Mouse (Mus musculus) heart, embryonic 11.5 days (tissue): ENCODE data around the gene Vps13d. TPM values are rescaled to one million over a fixed set of nuclear protein-coding genes. Genes with fewer than 3 reads are reported as not detected.
A peak's percentile ranks its signal among the peaks of the same experiment; 100 is the strongest.

Experiments
- ATAC-seq: fragments of 200-750 bp; cut with Nextera tagmentation; replicated peaks from 2 replicates; pipeline ENCODE4 v1.8.0; 2017; ENCODE audit warnings: moderate library complexity; ENCODE audit not compliant: insufficient number of reproducible peaks, low FRiP score, low TSS enrichment
- H3K27ac ChIP-seq: fragments of 300-500 bp; sonication (generic); 2 replicates; pipeline ENCODE4 v1.5.1; 2014; ENCODE audit warnings: mild to moderate bottlenecking, low read depth, low read length
- H3K27me3 ChIP-seq: fragments of 300-500 bp; sonication (generic); 2 replicates; pipeline ENCODE4 v1.6.1; 2014; ENCODE audit warnings: mild to moderate bottlenecking, low read length, mixed read lengths; ENCODE audit not compliant: control insufficient read depth, insufficient read depth
- H3K36me3 ChIP-seq: fragments of 300-500 bp; sonication (generic); 2 replicates; pipeline ENCODE4 v1.6.1; 2014; ENCODE audit warnings: mild to moderate bottlenecking, low read length, moderate library complexity, mixed read lengths; ENCODE audit not compliant: control insufficient read depth, insufficient read depth
- H3K4me1 ChIP-seq: fragments of 300-500 bp; sonication (generic); 2 replicates; pipeline ENCODE4 v1.6.1; 2014; ENCODE audit warnings: low read length; ENCODE audit not compliant: control insufficient read depth, insufficient read depth
- H3K4me2 ChIP-seq: fragments of 300-500 bp; sonication (generic); 2 replicates; pipeline ENCODE4 v1.6.1; 2014; ENCODE audit warnings: mild to moderate bottlenecking, moderate library complexity
- H3K4me3 ChIP-seq: fragments of 300-500 bp; sonication (generic); 2 replicates; pipeline ENCODE4 v1.5.1; 2014; ENCODE audit warnings: low read depth, low read length
- H3K9ac ChIP-seq: fragments of 300-500 bp; sonication (generic); 2 replicates; pipeline ENCODE4 v1.6.1; 2014; ENCODE audit warnings: mild to moderate bottlenecking, low read depth, low read length, moderate library complexity
- H3K9me3 ChIP-seq: fragments of 300-500 bp; sonication (generic); replicated peaks from 2 replicates; pipeline ENCODE4 v1.6.1; 2016; ENCODE audit warnings: low read length; ENCODE audit not compliant: control insufficient read depth
- WGBS: fragments of 180-500 bp; shearing (Covaris S2); extraction: QIAGEN DNeasy Blood & Tissue Kit; methylation state at CpG from one replicate; pipeline ENCODE4 v1.1.7; 2014; ENCODE audit not compliant: insufficient replicate concordance; 5-methylcytosine and 5-hydroxymethylcytosine counted together
- polyA plus RNA-seq: library from polyadenylated mRNA; unstranded; fragments of >200 nt; fragmentation: Nextera tagmentation; extraction: Ambion mirVana; gene quantifications from 2 replicates; pipeline ENCODE4 v1.2.1, GENCODE M21; 2014

The Vps13d gene
- polyA plus RNA-seq, 1 experiment from 2014 or later, result 12.0 TPM

DNA sequence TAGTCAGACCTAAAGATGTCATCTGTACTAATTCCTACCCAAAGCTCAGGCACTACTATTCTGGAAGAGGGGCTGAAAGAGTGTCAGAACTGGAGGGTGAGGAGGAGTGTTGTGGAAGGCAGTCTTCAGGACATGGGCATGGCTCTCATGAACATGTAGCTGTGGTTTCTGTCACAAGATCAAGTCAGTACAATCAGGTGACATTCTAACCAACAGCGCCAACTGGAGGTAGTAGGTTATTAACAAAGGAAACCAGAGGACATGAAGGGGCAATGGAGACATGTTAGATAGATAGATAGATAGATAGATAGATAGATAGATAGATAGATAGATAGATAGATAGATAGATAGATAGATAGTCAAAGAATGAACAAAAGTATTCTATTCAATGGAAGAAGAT, 241.4 kb downstream of the Vps13d start:
- Histone ChIP-seq H3K9me3 (no peaks in the 10 kb centered on the region), H3K4me1 (peaks cover 15% of the 10 kb centered on the region), H3K4me3 (no peak overlapping the region), H3K36me3 (no peaks in the 10 kb centered on the region), H3K4me2 (no peak overlapping the region), H3K27me3 (no peaks in the 10 kb centered on the region), H3K9ac (no peak overlapping the region), H3K27ac (no peak overlapping the region)
- no peak for ATAC-seq
- WGBS, result 89% methylated on average over 1 of the region's 1 CpGs

- Histone ChIP-seq H3K4me1 (peaks cover 25% of the 10 kb centered on the region), H3K9me3 (no peaks in the 10 kb centered on the region), H3K27ac (no peak overlapping the region), H3K27me3 (no peaks in the 10 kb centered on the region), H3K4me3 (no peak overlapping the region), H3K4me2 (no peak overlapping the region), H3K9ac (no peak overlapping the region), H3K36me3 (no peaks in the 10 kb centered on the region)
- no peak for ATAC-seq
- 66% methylated on average over 7 of the region's 7 CpGs for WGBS
These were observed 242.9 kb downstream of the Vps13d start for GRCm38 (mm10) chr4:144951859-144952258.

DNA sequence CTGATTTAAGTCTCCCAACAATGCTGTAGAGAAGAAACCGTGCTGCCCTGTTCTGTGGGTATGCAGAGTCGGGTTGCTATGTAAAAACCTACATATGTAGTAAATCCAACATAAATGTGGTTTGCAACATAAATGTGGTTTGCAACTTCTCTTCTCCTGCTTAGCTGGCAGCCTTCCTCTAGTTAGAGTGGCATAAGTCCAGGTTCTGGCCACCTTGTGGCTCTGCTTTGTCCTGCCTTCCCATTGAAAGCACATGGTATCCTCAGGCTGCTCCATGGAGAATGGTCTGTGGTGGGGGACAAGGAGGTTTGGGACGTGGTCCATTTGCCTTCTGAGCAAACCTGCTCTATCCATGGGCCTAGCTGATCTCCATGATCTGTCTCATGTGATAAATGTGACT, 243.9 kb downstream of the Vps13d start:
- H3K36me3 ChIP-seq, result no peaks in the 10 kb centered on the region
- no peaks in the 10 kb centered on the region for H3K9me3 ChIP-seq
- H3K4me1 ChIP-seq, result peaks cover 25% of the 10 kb centered on the region
- H3K9ac ChIP-seq, result no peak overlapping the region
- no peak overlapping the region for H3K27ac ChIP-seq
- WGBS, result 90% methylated on average over 3 of the region's 3 CpGs
- no peak overlapping the region for H3K4me3 ChIP-seq
- H3K4me2 ChIP-seq, result no peak overlapping the region
- no peaks in the 10 kb centered on the region for H3K27me3 ChIP-seq
- no peak for ATAC-seq

DNA sequence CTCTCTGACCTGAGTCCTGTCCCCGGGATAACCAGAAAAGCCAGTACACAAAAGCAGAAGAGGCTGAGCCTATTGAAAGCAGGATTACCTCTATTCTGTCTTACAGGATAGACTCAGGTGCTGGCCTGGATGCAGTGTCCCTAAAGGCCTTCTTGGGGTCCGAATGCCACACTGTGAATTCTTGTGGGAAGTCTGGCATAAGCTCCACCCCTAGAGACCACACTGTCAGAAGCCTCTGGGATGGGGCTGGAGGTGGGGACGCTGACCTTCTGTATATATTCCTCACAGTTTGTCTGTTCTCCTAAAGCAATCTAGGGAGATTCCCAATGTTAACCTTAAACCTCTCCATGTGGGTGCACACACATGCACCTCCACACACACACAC, 244.5 kb downstream of the Vps13d start:
- Histone ChIP-seq H3K36me3 (no peaks in the 10 kb centered on the region), H3K9me3 (no peaks in the 10 kb centered on the region), H3K9ac (no peak overlapping the region), H3K27ac (peak overlapping the region; percentile 59), H3K4me1 (peaks cover 25% of the 10 kb centered on the region), H3K27me3 (no peaks in the 10 kb centered on the region), H3K4me2 (no peak overlapping the region), H3K4me3 (no peak overlapping the region)
- 62% methylated on average over 3 of the region's 3 CpGs for WGBS
- ATAC-seq, result no peak

DNA sequence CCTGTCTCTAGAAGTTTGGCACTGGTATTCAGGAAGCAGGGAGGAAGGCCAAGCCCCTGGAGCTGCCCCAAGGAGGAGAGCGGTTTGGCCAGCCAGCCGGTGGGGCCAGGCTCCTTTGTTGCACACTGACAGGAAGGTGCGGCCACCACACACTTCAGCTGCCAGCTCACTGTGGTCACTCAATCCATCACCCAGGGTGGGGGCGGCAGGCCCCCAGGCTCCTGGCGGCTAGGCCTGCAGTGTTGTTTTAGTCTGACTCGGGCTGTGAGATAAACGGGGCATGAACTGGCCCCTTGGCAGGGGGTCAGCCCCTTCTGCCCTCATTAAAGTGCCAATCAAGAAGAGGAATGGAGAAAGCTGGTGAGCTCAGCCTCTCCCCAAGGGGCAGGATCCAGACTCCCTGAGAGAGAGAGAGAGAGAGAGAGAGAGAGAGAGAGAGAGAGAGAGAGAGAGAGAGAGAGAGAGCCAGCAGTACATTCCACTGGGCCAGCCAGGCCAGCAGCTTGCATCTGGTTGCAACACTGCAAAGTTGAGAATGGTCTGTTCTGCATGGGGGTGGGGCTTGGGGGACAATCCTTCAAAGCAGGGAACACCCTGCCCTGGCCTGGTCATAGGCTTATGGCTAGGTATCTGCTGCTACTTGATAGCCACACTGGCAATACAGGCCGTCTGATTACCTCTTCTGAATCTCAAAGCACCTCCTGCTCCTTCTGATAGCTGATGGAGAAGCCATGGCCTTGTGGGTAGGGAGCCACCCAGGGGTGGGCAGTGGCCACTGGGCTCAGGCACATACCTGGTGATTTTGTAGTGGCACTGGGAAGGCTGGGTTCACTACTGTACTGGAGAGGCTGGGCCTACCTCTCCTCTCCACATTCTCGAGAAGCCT, 245.1 kb downstream of the Vps13d start:
- H3K4me2 ChIP-seq, result peak overlapping the region; percentile 2; the same call in 1 of the 2 replicates
- H3K4me3 ChIP-seq, result no peak overlapping the region
- H3K4me1 ChIP-seq, result peaks cover 25% of the 10 kb centered on the region
- no peaks in the 10 kb centered on the region for H3K36me3 ChIP-seq
- 6% methylated on average over 9 of the region's 9 CpGs for WGBS
- ATAC-seq, result peak; percentile 77
- H3K27ac ChIP-seq, result peak overlapping the region; percentile 59
- no peaks in the 10 kb centered on the region for H3K27me3 ChIP-seq
- H3K9ac ChIP-seq, result peak overlapping the region; percentile 63
- no peaks in the 10 kb centered on the region for H3K9me3 ChIP-seq

GRCm38 (mm10) chr4:144947738-144948390, 246.9 kb downstream of the Vps13d start:
- peaks cover 25% of the 10 kb centered on the region for H3K4me1 ChIP-seq
- no peak overlapping the region for H3K4me3 ChIP-seq
- no peak overlapping the region for H3K4me2 ChIP-seq
- no peak overlapping the region for H3K9ac ChIP-seq
- WGBS, result 63% methylated on average over 6 of the region's 6 CpGs
- H3K27ac ChIP-seq, result no peak overlapping the region
- H3K9me3 ChIP-seq, result no peaks in the 10 kb centered on the region
- no peaks in the 10 kb centered on the region for H3K36me3 ChIP-seq
- no peak for ATAC-seq
- H3K27me3 ChIP-seq, result no peaks in the 10 kb centered on the region

GRCm38 (mm10) chr4:144943273-144943672, 251.5 kb downstream of the Vps13d start:
- H3K9ac ChIP-seq, result no peak overlapping the region
- H3K4me3 ChIP-seq, result no peak overlapping the region
- H3K9me3 ChIP-seq, result no peaks in the 10 kb centered on the region
- no peaks in the 10 kb centered on the region for H3K27me3 ChIP-seq
- no peak overlapping the region for H3K4me2 ChIP-seq
- H3K36me3 ChIP-seq, result no peaks in the 10 kb centered on the region
- H3K27ac ChIP-seq, result no peak overlapping the region
- WGBS, result 33% methylated on average over 5 of the region's 5 CpGs
- ATAC-seq, result no peak
- peaks cover 9% of the 10 kb centered on the region for H3K4me1 ChIP-seq

- 83% methylated on average over 3 of the region's 3 CpGs for WGBS
- no peak overlapping the region for H3K4me2 ChIP-seq
- peaks cover under 1% of the 10 kb centered on the region; the same call in 1 of the 2 replicates for H3K4me1 ChIP-seq
- no peaks in the 10 kb centered on the region for H3K27me3 ChIP-seq
- H3K27ac ChIP-seq, result no peak overlapping the region
- no peak for ATAC-seq
- H3K9me3 ChIP-seq, result no peaks in the 10 kb centered on the region
- no peak overlapping the region for H3K4me3 ChIP-seq
- H3K36me3 ChIP-seq, result no peaks in the 10 kb centered on the region
- H3K9ac ChIP-seq, result no peak overlapping the region
These were observed 252.4 kb downstream of the Vps13d start for GRCm38 (mm10) chr4:144942433-144942832.
